Mouse (Mus musculus) liver, postnatal 0 days (tissue): ENCODE measurements at regions not wholly inside any gene's neighbourhood (a gene's known extent, or its start where the extent isn't known, plus 50 kb on each side); places are given as distances from the start of the nearest gene placed in this dataset.

Experiments used
- CTCF ChIP-seq: sonication (generic); IDR thresholded peaks from 2 replicates; pipeline ENCODE4 v1.5.1; 2016; ENCODE audit warnings: antibody characterized with exemption, low read depth
- EP300 ChIP-seq: IDR thresholded peaks from 2 replicates; pipeline ENCODE4 v1.6.1; 2016; ENCODE audit warnings: antibody characterized with exemption, low read depth, mild to moderate bottlenecking

GRCm38 (mm10) chr12:33675508-33675907 is 246.1 kb downstream of the Twistnb start:
- TF ChIP-seq EP300 (no peak), CTCF (no peak)
